Mouse (Mus musculus) adrenal gland, postnatal 4 days (tissue): Measurements from ENCODE around the gene Ercc6l. TPM values are rescaled to one million over a fixed set of nuclear protein-coding genes. Genes with fewer than 3 reads are reported as not detected.
"Not testable (repeated sequence)": the region's sequence is repeated elsewhere in the genome, so short reads cannot be mapped to it uniquely, and the experiment has no call there.

Source experiments
- DNase-seq, 2 experiments: peaks; one replicate each; pipeline ENCODE4 v3.0.0; 2021 to 2022; ENCODE audit warnings: low spot score in 2 of 2, mixed read lengths in 2 of 2
- total RNA-seq, 2 experiments: library from RNA; stranded (reverse); gene quantifications; 2 replicates each; pipeline ENCODE4 v1.2.3; 2021

Gene Ercc6l
- total RNA-seq, 2 experiments from 2014 or later, result 4.7 to 5.1 TPM

- peak; percentile 48 to 79 for DNase-seq
Measured at GRCm38 (mm10) chrX:102119042-102119864, 37.6 kb downstream of the Ercc6l start, which contains the start of gene Pin4. TSS of gene Pin4 (plus strand) at chrX:102119447.

DNA sequence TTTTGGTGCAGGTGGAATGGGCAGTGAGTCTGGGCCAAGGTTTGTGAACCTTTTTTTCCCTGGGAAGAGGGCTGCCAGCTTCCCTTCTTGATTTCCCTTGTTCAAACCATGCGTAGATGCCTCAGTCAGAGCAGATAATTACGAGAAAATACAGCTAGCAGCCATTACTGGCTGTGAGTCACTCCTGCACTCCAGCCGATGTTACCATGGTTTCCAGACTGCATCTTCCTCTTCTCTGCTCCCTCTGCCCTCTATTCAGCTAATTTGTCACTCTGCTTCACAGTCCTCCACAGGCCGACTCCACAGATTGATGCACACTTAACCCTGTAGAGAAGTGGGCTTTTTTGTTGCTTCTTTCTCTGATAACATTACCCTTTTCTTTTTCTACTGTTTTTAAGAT is 41.2 kb downstream of the Ercc6l start:
- DNase-seq, result no peak

GRCm38 (mm10) chrX:102109349-102109748 is 47.5 kb downstream of the Ercc6l start:
- not testable (repeated sequence) for DNase-seq

DNA sequence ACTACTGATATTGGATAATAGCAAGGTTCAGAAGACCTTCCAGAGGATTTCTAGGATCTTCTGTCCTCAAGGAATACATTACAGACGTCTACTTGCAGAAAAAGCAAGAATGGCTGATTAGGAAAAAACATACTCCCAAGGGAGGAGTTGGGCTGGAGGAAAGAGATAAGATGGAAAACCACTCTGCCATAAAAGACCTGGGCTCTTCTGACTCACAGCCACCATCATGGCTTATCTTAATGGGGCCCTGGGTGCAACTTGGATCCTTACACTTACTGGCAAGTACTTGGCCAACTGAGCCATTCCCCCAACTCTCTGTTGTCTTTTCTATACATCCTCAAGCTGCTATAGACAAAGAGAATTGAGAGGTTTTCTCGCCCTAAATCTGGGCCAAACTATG is 53.1 kb downstream of the Ercc6l start:
- not testable (repeated sequence) for DNase-seq

DNA sequence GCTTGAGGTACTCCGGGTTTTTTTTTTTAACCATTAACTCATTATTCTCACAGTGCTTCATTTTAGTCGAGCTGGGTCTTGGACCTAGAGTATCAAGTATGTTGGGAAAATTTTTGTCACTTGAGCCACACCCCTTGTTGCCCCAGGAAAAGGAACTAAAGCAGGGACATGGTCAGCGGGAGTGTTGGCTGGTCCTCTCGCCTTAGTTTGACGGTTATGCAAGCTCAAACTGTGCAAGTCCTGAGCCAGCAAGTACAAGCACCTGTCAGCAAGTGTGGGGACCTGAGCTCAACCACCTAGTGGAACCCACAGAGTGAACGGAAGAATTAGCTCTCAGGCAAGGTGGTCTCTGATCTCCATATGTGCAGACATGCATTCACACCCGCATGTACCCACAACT is 55.0 kb downstream of the Ercc6l start:
- no peak for DNase-seq

DNA sequence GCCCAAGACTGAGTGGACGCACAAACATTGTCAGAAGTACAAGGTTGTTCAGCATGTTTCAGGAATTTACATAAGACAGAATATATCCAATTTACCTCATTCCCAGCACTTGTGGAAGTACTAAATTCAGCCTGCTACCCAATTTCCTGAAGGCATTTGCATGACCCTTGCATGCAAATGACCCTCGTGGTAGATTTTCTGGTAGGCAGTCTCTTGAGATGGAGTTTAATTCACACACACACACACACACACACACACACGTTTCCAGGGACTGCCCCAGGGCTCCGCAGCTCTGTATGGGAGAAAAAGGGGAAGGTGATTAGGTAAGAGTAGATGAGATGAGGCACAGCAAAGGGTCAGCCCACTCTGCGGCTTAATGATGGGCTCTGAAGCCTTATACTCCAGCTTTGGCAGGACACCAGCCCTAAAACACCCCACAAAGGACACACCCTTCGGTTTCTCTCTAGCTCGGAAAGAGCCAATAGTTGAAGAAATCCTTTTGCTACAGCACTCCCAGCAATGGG is 62.4 kb downstream of the Ercc6l start:
- DNase-seq, result no peak

Other genes with a start within 250 kb of the Ercc6l start
- gene Rtl5, start 85.8 kb downstream of the Ercc6l start, total RNA-seq, result 10 to 100 TPM; 14.7 to 16.1 TPM
- gene Pin4, start 37.6 kb downstream of the Ercc6l start, total RNA-seq, result 10 to 100 TPM; 39.8 to 45.8 TPM
- gene Rps4x, start 32.3 kb upstream of the Ercc6l start, total RNA-seq, result 1,000 to 10,000 TPM; 1,379 to 1,607 TPM
- 1 to 10 TPM; 5.2 to 5.6 TPM for gene Cited1, start 95.1 kb upstream of the Ercc6l start, total RNA-seq